Mouse (Mus musculus): ENCODE measurements at regions not wholly inside any gene's neighbourhood (a gene's known extent, or its start where the extent isn't known, plus 50 kb on each side); places are given as distances from the start of the nearest gene placed in this dataset.

- DNase-seq = no peak
These were observed 201.6 kb upstream of the 4930452B06Rik start for GRCm38 (mm10) chr14:8867641-8868040.

GRCm38 (mm10) chr14:8851572-8851971 lies 185.5 kb upstream of the 4930452B06Rik start:
- no peak for DNase-seq

GRCm38 (mm10) chr14:8850208-8850607 lies 184.2 kb upstream of the 4930452B06Rik start:
- no peak for DNase-seq

- DNase-seq = no peak
These were observed 167.5 kb upstream of the 4930452B06Rik start for GRCm38 (mm10) chr14:8833516-8833915.

GRCm38 (mm10) chr14:8800217-8800616 lies 134.2 kb upstream of the 4930452B06Rik start:
- peak; percentile 1 for DNase-seq

- DNase-seq = no peak
These were observed 123.3 kb upstream of the 4930452B06Rik start for GRCm38 (mm10) chr14:8789348-8789747.

GRCm38 (mm10) chr14:8760541-8760940 lies 94.5 kb upstream of the 4930452B06Rik start:
- DNase-seq = no peak

- DNase-seq = no peak
These were observed 70.8 kb upstream of the 4930452B06Rik start for GRCm38 (mm10) chr14:8736831-8737230.

- no peak for DNase-seq
These were observed 67.2 kb upstream of the 4930452B06Rik start for GRCm38 (mm10) chr14:8733261-8733660.

- DNase-seq = no peak
These were observed 61.3 kb upstream of the 4930452B06Rik start for GRCm38 (mm10) chr14:8727364-8727763.
